Mouse (Mus musculus): ENCODE measurements at regions not wholly inside any gene's neighbourhood (a gene's known extent, or its start where the extent isn't known, plus 50 kb on each side); places are given as distances from the start of the nearest gene placed in this dataset.
A peak's percentile ranks its signal among the peaks of the same experiment; 100 is the strongest.

GRCm38 (mm10) chr2:8115891-8116290, 606.5 kb upstream of the Celf2 start:
- DNase-seq (ENCODE audit: low spot score): no peak

DNA sequence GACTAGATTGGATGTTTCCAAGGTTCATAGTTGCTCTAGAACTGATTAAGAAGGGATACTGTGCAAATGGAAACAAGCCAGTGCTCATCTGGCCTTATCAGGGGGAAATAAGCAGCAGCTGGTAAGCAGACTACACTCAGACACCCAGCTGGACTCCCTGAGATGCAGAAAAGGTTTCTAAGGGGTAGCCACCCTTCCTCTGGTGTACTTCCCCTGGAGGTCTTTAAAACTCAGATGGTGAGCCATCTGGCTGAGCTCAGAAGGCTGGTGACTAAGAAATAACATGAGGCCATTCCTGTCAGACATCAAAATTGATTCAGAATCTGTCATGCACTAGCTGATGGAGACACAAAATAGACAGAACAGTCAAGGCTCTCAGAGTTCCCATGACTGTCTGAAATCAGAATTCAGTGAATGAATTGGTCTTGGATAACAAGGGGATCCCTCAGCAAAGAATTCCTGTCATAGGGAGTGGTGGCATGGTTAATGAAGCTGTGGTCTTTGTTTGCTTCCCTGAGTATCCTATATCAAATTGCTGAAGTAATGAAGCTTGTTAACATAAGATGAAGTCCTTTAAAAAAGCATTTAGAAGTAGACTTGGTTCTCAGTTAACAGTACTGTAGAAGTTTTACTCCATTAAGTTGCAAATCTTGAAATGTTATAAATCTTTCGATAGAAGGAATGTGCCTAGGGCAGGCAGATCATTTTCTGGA, 603.2 kb upstream of the Celf2 start:
- no peak for DNase-seq (ENCODE audit: low spot score)

GRCm38 (mm10) chr2:8094157-8094556, 584.8 kb upstream of the Celf2 start:
- no peak for DNase-seq (ENCODE audit: low spot score)

GRCm38 (mm10) chr2:8067901-8068300, 558.5 kb upstream of the Celf2 start:
- no peak for DNase-seq (ENCODE audit: low spot score)

- DNase-seq (ENCODE audit: low spot score): no peak
These were observed 552.3 kb upstream of the Celf2 start for GRCm38 (mm10) chr2:8061687-8062086.

DNA sequence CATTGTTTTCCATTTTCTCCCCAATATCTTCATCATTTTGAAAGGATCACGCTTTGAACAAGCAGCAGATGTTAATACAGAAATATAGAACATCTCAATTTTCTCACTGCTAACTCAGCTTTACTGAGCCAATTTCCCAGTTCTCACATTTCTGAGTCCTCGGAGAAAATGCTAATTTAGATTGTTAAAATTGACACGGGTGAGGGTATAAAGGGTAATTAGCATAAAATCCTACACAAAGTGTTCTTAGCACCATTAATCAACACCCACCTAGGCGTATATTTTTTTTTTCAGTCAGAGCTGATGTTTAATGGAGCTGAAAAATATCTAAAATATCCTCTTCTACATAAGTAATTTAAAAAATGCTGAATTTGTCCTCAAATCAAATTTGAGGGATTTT, 519.8 kb upstream of the Celf2 start:
- no peak for DNase-seq (ENCODE audit: low spot score)

- no peak for DNase-seq (ENCODE audit: low spot score)
These were observed 518.2 kb upstream of the Celf2 start for GRCm38 (mm10) chr2:8027571-8027970.

GRCm38 (mm10) chr2:8026648-8027047, 517.3 kb upstream of the Celf2 start:
- no peak for DNase-seq (ENCODE audit: low spot score)

- no peak for DNase-seq (ENCODE audit: low spot score)
These were observed 513.3 kb upstream of the Celf2 start for GRCm38 (mm10) chr2:8022651-8023050.

- DNase-seq (ENCODE audit: low spot score): no peak
These were observed 512.7 kb upstream of the Celf2 start for GRCm38 (mm10) chr2:8022043-8022442.

- DNase-seq (ENCODE audit: low spot score): no peak
These were observed 503.5 kb upstream of the Celf2 start for GRCm38 (mm10) chr2:8012826-8013225.

DNA sequence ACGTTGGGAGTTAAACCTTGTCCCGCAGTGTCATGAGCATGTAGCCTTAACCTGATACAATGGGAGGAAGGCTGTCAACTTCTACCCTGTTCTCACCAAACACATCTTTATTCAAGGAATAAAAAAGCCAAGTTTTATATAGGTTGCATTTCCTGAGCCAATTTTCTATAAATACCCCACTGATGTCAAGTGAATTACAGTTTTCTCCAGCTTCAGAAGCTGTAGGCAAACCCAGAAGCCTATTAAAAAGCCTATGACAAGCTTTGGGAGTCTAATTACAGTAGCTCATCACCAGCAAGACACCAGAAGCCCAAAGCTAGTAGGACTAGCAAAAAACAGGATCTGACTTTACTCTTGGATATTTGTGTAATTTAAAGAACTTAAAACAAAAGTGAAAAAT, 490.1 kb upstream of the Celf2 start:
- DNase-seq (ENCODE audit: low spot score): no peak

GRCm38 (mm10) chr2:7974471-7974870, 465.1 kb upstream of the Celf2 start:
- no peak for DNase-seq (ENCODE audit: low spot score)

DNA sequence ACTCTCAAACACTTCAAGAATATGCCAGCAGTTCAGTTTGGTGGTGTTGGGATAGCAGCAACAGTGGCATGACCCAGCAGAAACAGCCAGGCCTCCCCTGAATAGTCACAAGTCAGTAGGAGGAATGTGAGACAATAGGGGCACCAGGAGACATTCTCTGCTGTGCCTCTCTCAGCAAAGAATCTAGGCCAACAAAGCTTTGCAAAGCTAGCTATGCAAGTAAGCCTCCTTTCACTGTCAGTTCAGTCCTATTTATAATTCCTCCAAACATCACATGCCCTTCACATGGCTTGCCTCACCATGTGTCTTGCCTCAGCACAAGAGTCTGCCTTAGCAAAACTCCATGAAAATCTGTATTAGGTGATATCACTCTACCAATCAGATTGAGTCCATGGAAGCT, 454.1 kb upstream of the Celf2 start:
- DNase-seq (ENCODE audit: low spot score): no peak

DNA sequence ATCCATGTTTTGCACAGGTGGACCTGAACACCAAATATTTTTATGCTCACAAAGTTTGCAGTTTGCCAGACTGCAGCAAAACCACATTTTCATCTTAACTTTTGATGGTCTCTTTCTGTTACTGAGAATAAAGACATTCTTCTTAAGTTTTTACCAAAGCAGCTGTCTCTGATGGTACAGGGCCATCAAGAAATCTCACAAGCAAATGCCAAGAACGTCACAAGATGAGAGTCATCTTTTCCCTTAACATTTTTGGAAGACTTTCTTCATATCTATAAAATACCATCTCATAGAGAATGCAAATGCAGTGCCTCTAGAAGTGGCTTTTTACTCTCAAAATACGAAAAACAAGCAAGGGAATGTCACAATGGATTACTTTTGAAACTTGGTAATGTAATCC, 444.8 kb upstream of the Celf2 start:
- no peak for DNase-seq (ENCODE audit: low spot score)

GRCm38 (mm10) chr2:7952846-7953245, 443.5 kb upstream of the Celf2 start:
- DNase-seq (ENCODE audit: low spot score): no peak

DNA sequence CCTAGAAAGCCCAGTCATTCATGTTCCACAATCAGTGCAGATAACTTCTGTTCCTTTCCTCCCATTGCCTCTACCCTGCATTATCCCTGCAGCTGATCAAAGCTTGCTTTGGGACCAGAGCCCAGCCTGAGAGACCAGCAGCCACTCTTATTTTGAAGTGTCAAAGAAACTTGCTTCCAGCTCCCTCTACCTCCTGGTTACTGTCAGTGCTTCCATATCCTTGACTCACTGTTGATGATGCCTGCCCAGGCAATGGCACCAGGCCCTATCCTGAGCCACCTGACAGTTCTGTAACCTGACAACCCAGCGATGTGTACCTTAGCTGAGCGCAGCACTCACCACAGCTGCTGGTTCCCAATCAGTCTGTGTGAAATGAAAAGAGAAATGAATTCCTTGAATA, 435.6 kb upstream of the Celf2 start:
- peak; percentile 37 for DNase-seq (ENCODE audit: low spot score)

DNA sequence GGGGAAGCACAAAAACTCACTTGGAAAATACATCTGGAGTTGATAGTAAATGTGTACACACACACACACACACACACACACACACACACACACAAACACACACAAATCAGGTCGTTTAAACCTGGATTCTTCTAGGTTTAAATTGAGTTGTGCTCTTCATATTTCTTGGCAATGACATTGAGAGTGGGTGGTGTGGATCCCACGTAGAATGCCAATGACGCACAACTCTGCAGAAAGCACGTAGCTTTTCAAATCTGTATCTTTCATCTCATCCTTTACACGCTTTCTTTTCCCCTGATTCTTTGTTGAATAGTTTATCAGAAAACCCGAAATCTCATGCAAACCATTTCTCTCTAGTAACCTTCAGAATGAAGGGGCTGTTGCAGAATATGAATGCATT, 424.3 kb upstream of the Celf2 start:
- DNase-seq (ENCODE audit: low spot score): no peak

GRCm38 (mm10) chr2:7906271-7906670, 396.9 kb upstream of the Celf2 start:
- DNase-seq (ENCODE audit: low spot score): no peak

DNA sequence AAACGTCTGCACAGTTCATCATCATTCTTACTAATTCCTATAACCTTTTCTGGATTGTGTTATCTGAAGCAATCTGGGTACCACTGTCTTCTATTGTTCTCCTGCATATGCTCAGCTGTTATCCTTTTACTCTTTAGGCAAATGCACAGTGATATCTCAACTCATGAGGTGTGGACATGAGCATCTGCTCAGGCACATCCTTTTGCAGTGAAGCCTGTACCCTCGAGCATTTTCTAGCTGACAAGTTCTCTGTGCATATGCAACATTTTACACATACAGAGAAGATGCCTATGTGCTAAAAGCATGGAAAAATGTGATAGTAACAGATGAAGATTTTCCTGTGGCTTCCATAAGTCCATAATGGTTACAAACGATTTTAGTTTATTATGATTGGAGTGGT, 384.4 kb upstream of the Celf2 start:
- DNase-seq (ENCODE audit: low spot score): no peak

Data from testis, postnatal 10 days (tissue).